Mouse (Mus musculus): ENCODE results near the gene Rfc5.
"Not testable (repeated sequence)": the region's sequence is repeated elsewhere in the genome, so short reads cannot be mapped to it uniquely, and the experiment has no call there.

The Rfc5 gene

GRCm38 (mm10) chr5:117388877-117389276 is at the start of gene Rfc5:
Gene Rfc5, minus strand, starts transcription at chr5:117389047.
- DNase-seq = peak; percentile 90

- not testable (repeated sequence) for DNase-seq
Observed at GRCm38 (mm10) chr5:117433501-117433900, 44.7 kb upstream of the Rfc5 start.

- DNase-seq = no peak
Observed at GRCm38 (mm10) chr5:117417442-117417841, 28.6 kb upstream of the Rfc5 start.

GRCm38 (mm10) chr5:117415011-117415912 is 26.4 kb upstream of the Rfc5 start:
- peak; percentile 13 for DNase-seq

GRCm38 (mm10) chr5:117414611-117415010 is 25.8 kb upstream of the Rfc5 start:
- DNase-seq = peak; percentile 13

- peak; percentile 74 for DNase-seq
Observed at GRCm38 (mm10) chr5:117413507-117414501, 25.0 kb upstream of the Rfc5 start, which contains the start of gene Ksr2. Gene Ksr2, plus strand, starts transcription at chr5:117414000.

- no peak for DNase-seq
Observed at GRCm38 (mm10) chr5:117409369-117409768, 20.5 kb upstream of the Rfc5 start.

GRCm38 (mm10) chr5:117408216-117408615 is 19.4 kb upstream of the Rfc5 start:
- peak; percentile 51 for DNase-seq

- not testable (repeated sequence) for DNase-seq
Observed at GRCm38 (mm10) chr5:117404671-117405070, 15.8 kb upstream of the Rfc5 start.

GRCm38 (mm10) chr5:117403609-117404008 is 14.8 kb upstream of the Rfc5 start:
- no peak for DNase-seq

GRCm38 (mm10) chr5:117399281-117399680 is 10.4 kb upstream of the Rfc5 start:
- no peak for DNase-seq

- DNase-seq = no peak
Observed at GRCm38 (mm10) chr5:117398007-117398550, 9.2 kb upstream of the Rfc5 start.

- no peak for DNase-seq
Observed at GRCm38 (mm10) chr5:117397371-117397770, 8.5 kb upstream of the Rfc5 start.

GRCm38 (mm10) chr5:117396596-117397014 is 7.8 kb upstream of the Rfc5 start:
- DNase-seq = no peak

- DNase-seq = no peak
Observed at GRCm38 (mm10) chr5:117395834-117396233, 7.0 kb upstream of the Rfc5 start.

- no peak for DNase-seq
Observed at GRCm38 (mm10) chr5:117390895-117391294, 2.0 kb upstream of the Rfc5 start.

GRCm38 (mm10) chr5:117388296-117388751 is 523 bp downstream of the Rfc5 start:
- DNase-seq = peak; percentile 53

GRCm38 (mm10) chr5:117383198-117383597 is 5.6 kb downstream of the Rfc5 start:
- no peak for DNase-seq

- DNase-seq = no peak
Observed at GRCm38 (mm10) chr5:117381785-117382184, 7.1 kb downstream of the Rfc5 start.

GRCm38 (mm10) chr5:117380199-117380598 is 8.6 kb downstream of the Rfc5 start:
- DNase-seq = no peak

- not testable (repeated sequence) for DNase-seq
Observed at GRCm38 (mm10) chr5:117377731-117378130, 11.1 kb downstream of the Rfc5 start.

GRCm38 (mm10) chr5:117376331-117376761 is 12.5 kb downstream of the Rfc5 start:
- DNase-seq = no peak
